Mouse (Mus musculus) lung, embryonic 15.5 days (tissue): ENCODE data around the gene Ptchd1. TPM values are rescaled to one million over a fixed set of nuclear protein-coding genes. Genes with fewer than 3 reads are reported as not detected.

Experiments used
- ATAC-seq: fragments of 200-750 bp; cut with Nextera tagmentation; 2 replicates; pipeline ENCODE4 v1.8.0; 2017; ENCODE audit warnings: moderate number of reproducible peaks, borderline replicate concordance; ENCODE audit not compliant: low FRiP score, low TSS enrichment; ENCODE audit errors: extremely low read depth
- H3K27ac ChIP-seq: fragments of 300-500 bp; sonication (generic); 2 replicates; pipeline ENCODE4 v1.5.1; 2015; ENCODE audit warnings: moderate library complexity, mild to moderate bottlenecking, inconsistent platforms
- H3K27me3 ChIP-seq: fragments of 300-500 bp; sonication (generic); 2 replicates; pipeline ENCODE4 v1.6.1; 2015; ENCODE audit warnings: inconsistent platforms
- H3K36me3 ChIP-seq: fragments of 300-500 bp; sonication (generic); 2 replicates; pipeline ENCODE4 v1.6.1; 2015; ENCODE audit warnings: inconsistent platforms
- H3K4me1 ChIP-seq: fragments of 300-500 bp; sonication (generic); 2 replicates; pipeline ENCODE4 v1.6.1; 2015; ENCODE audit warnings: inconsistent platforms
- H3K4me2 ChIP-seq: fragments of 300-500 bp; sonication (generic); 2 replicates; pipeline ENCODE4 v1.6.1; 2015; ENCODE audit warnings: inconsistent platforms, mild to moderate bottlenecking, moderate library complexity
- H3K4me3 ChIP-seq: fragments of 300-500 bp; sonication (generic); 2 replicates; pipeline ENCODE4 v1.5.1; 2015; ENCODE audit warnings: mild to moderate bottlenecking, inconsistent platforms
- H3K9ac ChIP-seq: fragments of 300-500 bp; sonication (generic); 2 replicates; pipeline ENCODE4 v1.6.1; 2015; ENCODE audit warnings: inconsistent platforms
- H3K9me3 ChIP-seq: fragments of 300-500 bp; sonication (generic); 2 replicates; pipeline ENCODE4 v1.6.1; 2016; ENCODE audit warnings: inconsistent platforms
- WGBS: fragments of 180-500 bp; shearing (Covaris S2); methylation state at CpG from one replicate; pipeline ENCODE4 v1.1.7; 2015; 5-methylcytosine and 5-hydroxymethylcytosine counted together
- polyA plus RNA-seq: library from polyadenylated mRNA; unstranded; fragments of >200 nt; fragmentation: Nextera tagmentation; extraction: Ambion mirVana; gene quantifications from 2 replicates; pipeline ENCODE4 v1.2.1, GENCODE M21; 2015

Ptchd1 gene
- polyA plus RNA-seq, result 0.29 and 0.49 TPM in 2 replicates

- peak within 1 kb of the TSS; percentile 87 for H3K4me2 ChIP-seq
- H3K4me3 ChIP-seq, result peak within 1 kb of the TSS; percentile 43
- peak; percentile 72; the same call in 1 of the 2 replicates for ATAC-seq
- no peak within 1 kb of the TSS for H3K27ac ChIP-seq
- H3K27me3 ChIP-seq, result peaks cover 49% of the 10 kb centered on the region
- peaks cover 4% of the 10 kb centered on the region; the same call in 1 of the 2 replicates for H3K4me1 ChIP-seq
- H3K9me3 ChIP-seq, result no peaks in the 10 kb centered on the region
- no peak within 1 kb of the TSS for H3K9ac ChIP-seq
- 21% methylated on average over 34 of the region's 34 CpGs for WGBS
- H3K36me3 ChIP-seq, result no peaks in the 10 kb centered on the region
Measured at GRCm38 (mm10) chrX:155623701-155624281, at the start of gene Ptchd1. Ptchd1 (minus strand) TSS chrX:155623814.

GRCm38 (mm10) chrX:155657971-155658370 is 34.4 kb upstream of the Ptchd1 start:
- no peak overlapping the region for H3K4me3 ChIP-seq
- no peaks in the 10 kb centered on the region for H3K36me3 ChIP-seq
- H3K27ac ChIP-seq, result no peak overlapping the region
- H3K4me1 ChIP-seq, result no peaks in the 10 kb centered on the region
- H3K9ac ChIP-seq, result no peak overlapping the region
- no peak for ATAC-seq
- no peak overlapping the region for H3K4me2 ChIP-seq
- H3K27me3 ChIP-seq, result no peaks in the 10 kb centered on the region
- H3K9me3 ChIP-seq, result no peaks in the 10 kb centered on the region
- WGBS, result 74% methylated on average over 1 of the region's 1 CpGs

- no peaks in the 10 kb centered on the region for H3K4me1 ChIP-seq
- no peaks in the 10 kb centered on the region for H3K27me3 ChIP-seq
- 85% methylated on average over 3 of the region's 3 CpGs for WGBS
- ATAC-seq, result no peak
- H3K36me3 ChIP-seq, result no peaks in the 10 kb centered on the region
- no peaks in the 10 kb centered on the region for H3K9me3 ChIP-seq
- H3K4me3 ChIP-seq, result no peak overlapping the region
- H3K9ac ChIP-seq, result no peak overlapping the region
- no peak overlapping the region for H3K4me2 ChIP-seq
- no peak overlapping the region for H3K27ac ChIP-seq
Measured at GRCm38 (mm10) chrX:155645975-155646374, 22.4 kb upstream of the Ptchd1 start.

- ATAC-seq, result no peak
- 7% methylated on average over 1 of the region's 1 CpGs for WGBS
- H3K27ac ChIP-seq, result no peak overlapping the region
- H3K27me3 ChIP-seq, result no peaks in the 10 kb centered on the region
- no peaks in the 10 kb centered on the region for H3K4me1 ChIP-seq
- H3K4me2 ChIP-seq, result no peak overlapping the region
- no peak overlapping the region for H3K4me3 ChIP-seq
- H3K36me3 ChIP-seq, result no peaks in the 10 kb centered on the region
- no peak overlapping the region for H3K9ac ChIP-seq
- H3K9me3 ChIP-seq, result no peaks in the 10 kb centered on the region
Measured at GRCm38 (mm10) chrX:155643975-155644374, 20.4 kb upstream of the Ptchd1 start.

- Histone ChIP-seq H3K4me2 (peak overlapping the region; percentile 22; the same call in 1 of the 2 replicates), H3K9ac (no peak overlapping the region), H3K4me1 (peaks cover 4% of the 10 kb centered on the region; the same call in 1 of the 2 replicates), H3K4me3 (no peak overlapping the region), H3K36me3 (no peaks in the 10 kb centered on the region), H3K9me3 (no peaks in the 10 kb centered on the region), H3K27ac (no peak overlapping the region), H3K27me3 (peaks cover 49% of the 10 kb centered on the region)
- WGBS, result 13% methylated on average over 13 of the region's 13 CpGs
- no peak for ATAC-seq
Measured at GRCm38 (mm10) chrX:155625671-155626196, 2.1 kb upstream of the Ptchd1 start.

- H3K4me3 ChIP-seq, result peak overlapping the region; percentile 43
- peaks cover 4% of the 10 kb centered on the region; the same call in 1 of the 2 replicates for H3K4me1 ChIP-seq
- peaks cover 49% of the 10 kb centered on the region for H3K27me3 ChIP-seq
- ATAC-seq, result no peak
- no peak overlapping the region for H3K9ac ChIP-seq
- 21% methylated on average over 15 of the region's 15 CpGs for WGBS
- peak overlapping the region; percentile 87 for H3K4me2 ChIP-seq
- no peak overlapping the region for H3K27ac ChIP-seq
- H3K9me3 ChIP-seq, result no peaks in the 10 kb centered on the region
- H3K36me3 ChIP-seq, result no peaks in the 10 kb centered on the region
Measured at GRCm38 (mm10) chrX:155624895-155625294, 1.3 kb upstream of the Ptchd1 start.

- peaks cover 4% of the 10 kb centered on the region; the same call in 1 of the 2 replicates for H3K4me1 ChIP-seq
- no peaks in the 10 kb centered on the region for H3K9me3 ChIP-seq
- H3K27ac ChIP-seq, result no peak within 1 kb of the TSS
- no peaks in the 10 kb centered on the region for H3K36me3 ChIP-seq
- peak within 1 kb of the TSS; percentile 87 for H3K4me2 ChIP-seq
- 14% methylated on average over 19 of the region's 19 CpGs for WGBS
- H3K4me3 ChIP-seq, result peak within 1 kb of the TSS; percentile 43
- ATAC-seq, result peak; percentile 36
- no peak within 1 kb of the TSS for H3K9ac ChIP-seq
- peaks cover 49% of the 10 kb centered on the region for H3K27me3 ChIP-seq
Measured at GRCm38 (mm10) chrX:155624341-155624841, 777 bp upstream of the Ptchd1 start, which contains the start of gene Gm15155. Gm15155 (plus strand) TSS chrX:155624741.

- peaks cover 49% of the 10 kb centered on the region for H3K27me3 ChIP-seq
- no peak overlapping the region for H3K9ac ChIP-seq
- H3K36me3 ChIP-seq, result no peaks in the 10 kb centered on the region
- no peaks in the 10 kb centered on the region for H3K9me3 ChIP-seq
- H3K27ac ChIP-seq, result no peak overlapping the region
- H3K4me2 ChIP-seq, result peak overlapping the region; percentile 87
- ATAC-seq, result peak; percentile 49; the same call in 1 of the 2 replicates
- peak overlapping the region; percentile 43 for H3K4me3 ChIP-seq
- 9% methylated on average over 19 of the region's 69 CpGs for WGBS
- H3K4me1 ChIP-seq, result peaks cover 4% of the 10 kb centered on the region; the same call in 1 of the 2 replicates
Measured at GRCm38 (mm10) chrX:155622961-155623599, 534 bp downstream of the Ptchd1 start.

- no peak for ATAC-seq
- Histone ChIP-seq H3K36me3 (no peaks in the 10 kb centered on the region), H3K27me3 (peaks cover 49% of the 10 kb centered on the region), H3K9ac (no peak overlapping the region), H3K9me3 (no peaks in the 10 kb centered on the region), H3K4me3 (peak overlapping the region; percentile 43), H3K27ac (no peak overlapping the region), H3K4me1 (peaks cover 4% of the 10 kb centered on the region; the same call in 1 of the 2 replicates), H3K4me2 (peak overlapping the region; percentile 87)
- 10% methylated on average over 24 of the region's 24 CpGs for WGBS
Measured at GRCm38 (mm10) chrX:155622527-155622926, 1.1 kb downstream of the Ptchd1 start.

GRCm38 (mm10) chrX:155601196-155601595 is 22.4 kb downstream of the Ptchd1 start:
- Histone ChIP-seq H3K4me1 (no peaks in the 10 kb centered on the region), H3K4me2 (no peak overlapping the region), H3K4me3 (no peak overlapping the region), H3K36me3 (no peaks in the 10 kb centered on the region), H3K27ac (no peak overlapping the region), H3K9me3 (no peaks in the 10 kb centered on the region), H3K9ac (no peak overlapping the region), H3K27me3 (no peaks in the 10 kb centered on the region)
- ATAC-seq, result no peak
- 52% methylated on average over 2 of the region's 2 CpGs for WGBS

GRCm38 (mm10) chrX:155596390-155596789 is 27.2 kb downstream of the Ptchd1 start:
- Histone ChIP-seq H3K27ac (no peak overlapping the region), H3K4me3 (no peak overlapping the region), H3K4me2 (no peak overlapping the region), H3K9ac (no peak overlapping the region), H3K27me3 (no peaks in the 10 kb centered on the region), H3K4me1 (no peaks in the 10 kb centered on the region), H3K36me3 (no peaks in the 10 kb centered on the region), H3K9me3 (no peaks in the 10 kb centered on the region)
- ATAC-seq, result no peak

- 52% methylated on average over 1 of the region's 1 CpGs for WGBS
- no peak for ATAC-seq
Measured at GRCm38 (mm10) chrX:155594685-155595084, 28.9 kb downstream of the Ptchd1 start.

More at GRCm38 (mm10) chrX:155594685-155595084, 28.9 kb downstream of the Ptchd1 start:
- Histone ChIP-seq H3K4me2 (no peak overlapping the region), H3K4me3 (no peak overlapping the region), H3K4me1 (no peaks in the 10 kb centered on the region), H3K27me3 (no peaks in the 10 kb centered on the region), H3K9ac (no peak overlapping the region), H3K27ac (no peak overlapping the region), H3K9me3 (no peaks in the 10 kb centered on the region), H3K36me3 (no peaks in the 10 kb centered on the region)
